Mouse (Mus musculus): ENCODE results near the gene Rpap3. TPM values are rescaled to one million over a fixed set of nuclear protein-coding genes. Genes with fewer than 3 reads are reported as not detected.
A peak's percentile ranks its signal among the peaks of the same experiment; 100 is the strongest.

The Rpap3 gene
- total RNA-seq (2015): 20.7 and 21.9 TPM in 2 replicates
- 36.0 and 46.6 TPM in 2 replicates for total RNA-seq (2017)

- ATAC-seq (replicated peaks; ENCODE audit: poor library complexity): peak; percentile 96
Measured at GRCm38 (mm10) chr15:97705211-97706050, at the start of gene Rpap3. TSS of gene Rpap3 (minus strand) at chr15:97705825.

DNA sequence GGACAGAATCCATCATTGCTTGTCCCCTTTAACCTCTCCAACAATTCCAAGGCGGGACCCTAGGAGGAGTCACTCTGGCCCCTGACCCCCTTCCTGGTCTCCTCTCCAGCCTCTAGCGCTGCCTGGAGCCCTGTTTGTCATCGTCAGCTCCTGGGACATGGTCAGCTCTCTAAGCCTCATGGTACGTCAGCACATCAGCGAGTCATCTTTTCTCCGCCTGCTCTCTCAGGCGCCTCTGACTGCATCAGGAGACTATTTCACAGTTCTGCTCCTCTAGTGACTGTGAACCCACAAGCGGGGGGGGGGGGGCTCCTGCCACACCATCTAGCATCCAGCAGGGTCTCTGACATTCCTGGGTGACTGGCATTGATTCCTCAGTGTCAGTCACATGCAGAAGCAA lies 49.7 kb upstream of the Rpap3 start:
- ATAC-seq (replicated peaks; ENCODE audit: poor library complexity): no peak

- no peak for ATAC-seq (replicated peaks; ENCODE audit: poor library complexity)
Measured at GRCm38 (mm10) chr15:97754476-97754875, 48.9 kb upstream of the Rpap3 start.

- no peak for ATAC-seq (replicated peaks; ENCODE audit: poor library complexity)
Measured at GRCm38 (mm10) chr15:97752491-97752890, 46.9 kb upstream of the Rpap3 start.

DNA sequence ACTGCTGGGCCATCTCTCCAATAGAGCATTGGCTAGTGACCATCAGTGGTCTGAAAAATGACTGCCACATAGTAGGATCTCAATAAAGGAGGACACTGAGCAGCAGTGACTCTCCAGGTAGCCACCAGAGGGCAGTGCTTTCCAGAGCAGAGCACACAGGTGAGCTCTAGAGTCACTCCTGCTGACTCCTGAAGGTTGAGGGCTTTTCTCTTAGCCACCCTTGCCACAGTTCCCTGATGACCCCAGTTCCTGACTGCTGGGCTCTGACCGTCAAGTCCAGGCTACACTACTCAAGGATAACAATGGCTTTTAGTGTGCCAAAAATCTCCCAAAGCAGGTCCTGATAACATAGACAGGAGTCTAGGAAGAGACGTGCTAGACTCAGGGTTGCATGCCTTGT lies 46.1 kb upstream of the Rpap3 start:
- no peak for ATAC-seq (replicated peaks; ENCODE audit: poor library complexity)

- ATAC-seq (replicated peaks; ENCODE audit: poor library complexity): peak; percentile 71
Measured at GRCm38 (mm10) chr15:97750697-97751096, 45.1 kb upstream of the Rpap3 start.

DNA sequence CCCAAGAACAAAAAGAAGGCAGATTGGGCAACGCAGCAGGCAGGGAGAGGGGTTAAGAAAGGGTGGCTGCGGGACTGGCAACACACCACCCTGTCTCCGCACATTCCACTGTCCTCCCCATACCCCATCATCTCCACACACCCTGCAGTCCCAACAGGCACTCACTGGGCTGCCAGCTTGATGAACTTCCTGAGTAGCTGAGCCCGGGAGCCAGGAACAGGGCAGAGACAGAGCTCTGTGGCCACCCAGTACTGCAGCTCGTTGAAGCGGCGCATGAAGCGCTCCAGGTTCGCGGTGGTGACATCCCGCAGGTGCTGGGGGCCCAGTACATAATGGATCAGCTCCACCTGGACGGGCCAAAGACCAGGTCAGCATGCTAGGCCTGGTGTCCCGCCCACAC lies 44.2 kb upstream of the Rpap3 start:
- ATAC-seq (replicated peaks; ENCODE audit: poor library complexity): 0 out of 2 replicates have a peak, but pooled peaks have one; percentile 3

GRCm38 (mm10) chr15:97749397-97749796 lies 43.8 kb upstream of the Rpap3 start:
- ATAC-seq (replicated peaks; ENCODE audit: poor library complexity): no peak

- no peak for ATAC-seq (replicated peaks; ENCODE audit: poor library complexity)
Measured at GRCm38 (mm10) chr15:97748964-97749363, 43.3 kb upstream of the Rpap3 start.

- ATAC-seq (replicated peaks; ENCODE audit: poor library complexity): peak; percentile 50
Measured at GRCm38 (mm10) chr15:97748309-97748708, 42.7 kb upstream of the Rpap3 start.

- no peak for ATAC-seq (replicated peaks; ENCODE audit: poor library complexity)
Measured at GRCm38 (mm10) chr15:97747486-97747885, 41.9 kb upstream of the Rpap3 start.

DNA sequence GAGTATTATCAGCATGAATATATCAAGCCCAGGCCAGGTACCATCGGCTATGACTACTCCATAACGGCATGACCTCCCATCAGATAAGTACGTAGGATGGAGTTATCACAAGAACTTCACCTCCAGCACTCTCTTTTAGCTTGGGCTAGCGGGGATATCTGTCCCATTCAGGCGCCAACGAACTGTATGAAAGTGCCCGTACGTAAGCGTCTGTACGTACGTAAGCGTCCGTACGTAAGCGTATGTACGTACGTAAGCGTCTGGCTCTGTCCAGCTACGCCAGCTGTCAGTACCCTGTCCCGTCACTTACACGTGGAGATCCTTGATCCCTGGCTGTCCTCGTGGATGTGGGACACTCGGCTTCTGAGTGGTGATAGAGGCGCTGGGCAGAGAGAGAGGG lies 41.1 kb upstream of the Rpap3 start:
- peak; percentile 15 for ATAC-seq (replicated peaks; ENCODE audit: poor library complexity)

DNA sequence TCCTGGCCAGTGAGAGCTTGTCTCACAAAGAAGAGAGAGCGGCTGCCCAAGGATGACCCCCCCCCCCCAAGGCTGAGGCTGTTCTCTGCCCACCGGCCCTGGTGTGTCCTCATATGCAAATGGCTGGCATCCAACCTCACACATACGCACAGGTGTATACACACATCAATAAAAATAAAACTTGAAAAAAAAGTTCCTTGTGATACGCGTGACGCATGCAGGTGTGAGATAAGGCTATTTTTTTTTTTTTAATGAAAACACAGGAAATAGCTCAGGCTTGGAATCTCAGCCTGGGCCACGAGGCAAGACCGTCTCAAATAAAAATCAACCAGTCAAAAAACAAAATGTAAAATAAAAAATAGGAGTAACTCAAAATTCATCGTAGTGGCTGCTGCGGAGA lies 40.7 kb upstream of the Rpap3 start:
- ATAC-seq (replicated peaks; ENCODE audit: poor library complexity): no peak

GRCm38 (mm10) chr15:97745331-97745730 lies 39.7 kb upstream of the Rpap3 start:
- ATAC-seq (replicated peaks; ENCODE audit: poor library complexity): no peak

DNA sequence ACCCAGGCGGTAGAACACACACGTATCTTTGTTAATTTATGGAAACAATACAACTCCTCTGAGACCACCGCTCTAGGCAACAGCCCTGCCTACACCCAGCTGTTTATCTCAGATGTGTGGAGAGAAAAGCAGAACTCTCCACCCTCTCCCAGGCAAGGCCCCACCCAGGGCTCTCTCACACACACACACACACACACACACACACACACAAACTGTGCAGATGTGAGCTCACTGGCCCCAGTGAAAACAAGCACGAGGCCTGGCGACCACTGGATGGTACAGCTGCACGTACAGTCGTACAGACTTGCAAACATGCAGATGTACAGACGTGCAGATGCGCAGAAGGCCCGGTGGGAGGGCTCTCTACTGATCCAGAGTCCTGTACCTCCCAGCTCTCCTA lies 39.3 kb upstream of the Rpap3 start:
- peak; percentile 60 for ATAC-seq (replicated peaks; ENCODE audit: poor library complexity)

- no peak for ATAC-seq (replicated peaks; ENCODE audit: poor library complexity)
Measured at GRCm38 (mm10) chr15:97743961-97744525, 38.4 kb upstream of the Rpap3 start.

- ATAC-seq (replicated peaks; ENCODE audit: poor library complexity): no peak
Measured at GRCm38 (mm10) chr15:97743210-97743609, 37.6 kb upstream of the Rpap3 start.

DNA sequence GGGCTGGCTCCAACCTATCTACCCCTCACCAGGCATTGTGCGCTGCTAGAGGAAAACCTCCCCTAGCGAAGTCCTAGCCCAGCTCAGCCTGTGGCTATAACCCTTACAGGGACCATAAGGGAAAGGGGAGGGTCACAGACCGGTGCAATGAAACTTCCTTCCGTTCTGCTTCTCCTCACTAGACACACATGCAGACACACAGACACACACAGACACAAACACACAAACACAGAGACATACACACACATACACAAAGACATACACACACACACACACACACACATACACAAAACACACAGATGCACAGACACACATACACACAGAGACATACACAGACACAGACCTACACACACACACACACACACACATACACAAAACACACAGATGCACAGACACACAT lies 37.0 kb upstream of the Rpap3 start:
- no peak for ATAC-seq (replicated peaks; ENCODE audit: poor library complexity)

- no peak for ATAC-seq (replicated peaks; ENCODE audit: poor library complexity)
Measured at GRCm38 (mm10) chr15:97742074-97742473, 36.4 kb upstream of the Rpap3 start.

GRCm38 (mm10) chr15:97741662-97742061 lies 36.0 kb upstream of the Rpap3 start:
- no peak for ATAC-seq (replicated peaks; ENCODE audit: poor library complexity)

DNA sequence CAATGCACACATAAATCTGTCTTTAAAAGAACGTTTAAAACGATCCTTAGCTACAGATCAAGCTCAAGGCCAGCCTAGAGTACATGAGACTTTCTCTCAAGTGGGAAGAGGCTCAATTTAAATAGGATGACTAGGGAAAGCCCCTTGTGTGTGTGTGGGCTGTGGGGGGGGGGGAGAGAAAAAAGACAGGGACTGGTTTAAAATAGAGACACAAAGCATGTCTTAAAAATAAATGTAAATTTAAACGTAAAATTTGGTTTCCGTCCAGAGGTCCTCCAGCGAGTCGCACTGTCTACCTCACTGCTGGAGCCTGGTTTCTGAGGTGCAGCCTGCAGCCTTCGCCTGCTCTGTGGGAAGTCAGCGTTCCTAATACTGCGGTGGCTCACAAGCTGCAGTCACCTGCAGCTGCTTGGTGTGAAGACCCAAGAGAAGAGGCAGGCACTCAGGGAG lies 34.7 kb upstream of the Rpap3 start:
- ATAC-seq (replicated peaks; ENCODE audit: poor library complexity): no peak

GRCm38 (mm10) chr15:97738923-97739322 lies 33.3 kb upstream of the Rpap3 start:
- ATAC-seq (replicated peaks; ENCODE audit: poor library complexity): peak; percentile 91

Measured in megakaryocyte progenitor cell, adult 5-6 weeks (primary cell).